Mouse (Mus musculus) MEL (cell line): Measurements from ENCODE around the gene Msmo1. TPM values are rescaled to one million over a fixed set of nuclear protein-coding genes. Genes with fewer than 3 reads are reported as not detected.

Source experiments
- DNase-seq: peaks from one replicate; pipeline ENCODE4 v3.0.0; 2011; ENCODE audit warnings: low read depth, low spot score
- H3K27ac ChIP-seq: 2 replicates; pipeline ENCODE4 v1.5.1; 2012; ENCODE audit warnings: low read depth, mild to moderate bottlenecking, control low read depth, low read length, moderate library complexity; ENCODE audit not compliant: control insufficient read depth
- H3K27me3 ChIP-seq, 2 experiments: fragments of 150-350 bp in 1 of 2; sonication (generic) in 1 of 2; 2 replicates each; pipeline ENCODE4 v1.6.1; 2012; ENCODE audit warnings: low read length in 2 of 2, mild to moderate bottlenecking in 2 of 2, improper control_type of control experiment in 1 of 2, moderate library complexity in 1 of 2; ENCODE audit not compliant: insufficient read depth in 2 of 2, control insufficient read depth in 1 of 2
- H3K36me3 ChIP-seq, 2 experiments: 2 replicates each; pipeline ENCODE4 v1.6.1; 2012 to 2014; ENCODE audit warnings: low read length in 2 of 2, improper control_type of control experiment in 1 of 2, inconsistent platforms in 1 of 2, mild to moderate bottlenecking in 1 of 2; ENCODE audit not compliant: insufficient read depth in 2 of 2, control insufficient read depth in 1 of 2
- H3K4me1 ChIP-seq, 2 experiments: fragments of 150-350 bp in 1 of 2; sonication (generic) in 1 of 2; 2 replicates each; pipeline ENCODE4 v1.6.1; 2012; ENCODE audit warnings: low read length in 2 of 2, improper control_type of control experiment in 1 of 2, mild to moderate bottlenecking in 1 of 2; ENCODE audit not compliant: insufficient read depth in 2 of 2, control insufficient read depth in 1 of 2
- H3K4me3 ChIP-seq, 2 experiments: fragments of 150-350 bp in 1 of 2; sonication (generic) in 1 of 2; 2 replicates each; pipeline ENCODE4 v1.5.1; 2012; ENCODE audit warnings: low read depth in 2 of 2, low read length in 2 of 2, mild to moderate bottlenecking in 2 of 2, moderate library complexity in 2 of 2, control low read depth in 1 of 2, improper control_type of control experiment in 1 of 2; ENCODE audit not compliant: control insufficient read depth in 1 of 2, insufficient read depth in 1 of 2
- H3K79me2 ChIP-seq: 2 replicates; pipeline ENCODE4 v1.6.1; 2012; ENCODE audit warnings: mild to moderate bottlenecking, low read length, moderate library complexity; ENCODE audit not compliant: control insufficient read depth, poor library complexity, insufficient read depth
- H3K9ac ChIP-seq: 2 replicates; pipeline ENCODE4 v1.6.1; 2012; ENCODE audit warnings: low read depth, mild to moderate bottlenecking, control low read depth, low read length, moderate library complexity; ENCODE audit not compliant: control insufficient read depth, poor library complexity, severe bottlenecking
- H3K9me3 ChIP-seq: fragments of 150-350 bp; sonication (generic); replicated peaks from 2 replicates; pipeline ENCODE4 v1.6.1; 2012; ENCODE audit warnings: mild to moderate bottlenecking, low read length, improper control_type of control experiment, moderate library complexity; ENCODE audit not compliant: insufficient read depth
- BHLHE40 ChIP-seq: IDR thresholded peaks from 2 replicates; pipeline ENCODE4 v1.6.1; 2012; ENCODE audit warnings: low read depth, mild to moderate bottlenecking, inconsistent platforms, low read length, improper control_type of control experiment, borderline replicate concordance
- CHD1 ChIP-seq: IDR thresholded peaks from 2 replicates; pipeline ENCODE4 v1.6.1; 2012; ENCODE audit warnings: low read depth, mild to moderate bottlenecking, inconsistent platforms, low read length, improper control_type of control experiment
- CHD2 ChIP-seq: IDR thresholded peaks from 2 replicates; pipeline ENCODE4 v1.6.1; 2011; ENCODE audit warnings: low read length, improper control_type of control experiment
- CTCF ChIP-seq, 3 experiments: IDR thresholded peaks in 2 of 3; conservative IDR thresholded peaks in 1 of 3; 2 replicates each; pipeline ENCODE4 v1.5.1; 2011 to 2012; ENCODE audit warnings: low read length in 3 of 3, low read depth in 2 of 3, mild to moderate bottlenecking in 2 of 3, improper control_type of control experiment in 1 of 3, inconsistent platforms in 1 of 3, mixed read lengths in 1 of 3, moderate library complexity in 1 of 3; ENCODE audit not compliant: control insufficient read depth in 1 of 3, insufficient read depth in 1 of 3, poor library complexity in 1 of 3, severe bottlenecking in 1 of 3
- ELF1 ChIP-seq: IDR thresholded peaks from 2 replicates; pipeline ENCODE4 v1.6.1; 2014; ENCODE audit warnings: low read depth, mild to moderate bottlenecking, inconsistent platforms, low read length, improper control_type of control experiment, moderate library complexity
- EP300 ChIP-seq, 2 experiments: IDR thresholded peaks; 2 replicates each; pipeline ENCODE4 v1.6.1; 2011; ENCODE audit warnings: improper control_type of control experiment in 2 of 2, low read length in 2 of 2, low read depth in 1 of 2, mild to moderate bottlenecking in 1 of 2
- ETS1 ChIP-seq: IDR thresholded peaks from 2 replicates; pipeline ENCODE4 v1.6.1; 2012; ENCODE audit warnings: low read depth, mild to moderate bottlenecking, inconsistent platforms, low read length, improper control_type of control experiment, moderate library complexity
- HCFC1 ChIP-seq: IDR thresholded peaks from 2 replicates; pipeline ENCODE4 v1.6.1; 2012; ENCODE audit warnings: low read depth, mild to moderate bottlenecking, inconsistent platforms, low read length, improper control_type of control experiment, moderate library complexity
- JUND ChIP-seq: IDR thresholded peaks from 2 replicates; pipeline ENCODE4 v1.6.1; 2011; ENCODE audit warnings: low read depth, mild to moderate bottlenecking, improper control_type of control experiment, low read length
- MAX ChIP-seq: IDR thresholded peaks from 2 replicates; pipeline ENCODE4 v1.6.1; 2011; ENCODE audit warnings: low read length, improper control_type of control experiment
- MAZ ChIP-seq: IDR thresholded peaks from 2 replicates; pipeline ENCODE4 v1.6.1; 2012; ENCODE audit warnings: low read depth, mild to moderate bottlenecking, inconsistent platforms, low read length, improper control_type of control experiment
- MEF2A ChIP-seq: IDR thresholded peaks from 2 replicates; pipeline ENCODE4 v1.6.1; 2014; ENCODE audit warnings: low read depth, mild to moderate bottlenecking, inconsistent platforms, low read length, improper control_type of control experiment; ENCODE audit not compliant: poor library complexity, insufficient replicate concordance, severe bottlenecking; ENCODE audit errors: extremely low read depth
- POLR2A ChIP-seq, 2 experiments: IDR thresholded peaks; 2 replicates each; pipeline ENCODE4 v1.6.1; 2011 to 2012; ENCODE audit warnings: low read length in 2 of 2, mild to moderate bottlenecking in 2 of 2, control low read depth in 1 of 2, improper control_type of control experiment in 1 of 2, low read depth in 1 of 2, moderate library complexity in 1 of 2; ENCODE audit not compliant: control insufficient read depth in 1 of 2, insufficient read depth in 1 of 2, poor library complexity in 1 of 2
- POLR2AphosphoS2 ChIP-seq: IDR thresholded peaks from 2 replicates; pipeline ENCODE4 v1.6.1; 2011; ENCODE audit warnings: low read length, improper control_type of control experiment
- TBP ChIP-seq: IDR thresholded peaks from 2 replicates; pipeline ENCODE4 v1.8.0; 2011; ENCODE audit warnings: low read depth, low read length, improper control_type of control experiment
- TCF12 ChIP-seq: IDR thresholded peaks from 2 replicates; pipeline ENCODE4 v1.6.1; 2014; ENCODE audit warnings: low read depth, mild to moderate bottlenecking, inconsistent platforms, low read length, improper control_type of control experiment, moderate library complexity
- UBTF ChIP-seq: IDR thresholded peaks from 2 replicates; pipeline ENCODE4 v1.6.1; 2012; ENCODE audit warnings: low read depth, mild to moderate bottlenecking, inconsistent platforms, low read length, improper control_type of control experiment, moderate library complexity, borderline replicate concordance; ENCODE audit not compliant: insufficient read depth
- USF1 ChIP-seq: IDR thresholded peaks from 2 replicates; pipeline ENCODE4 v1.6.1; 2014; ENCODE audit warnings: low read depth, mild to moderate bottlenecking, inconsistent platforms, low read length, improper control_type of control experiment, moderate library complexity
- USF2 ChIP-seq, 2 experiments: IDR thresholded peaks; 2 replicates each; pipeline ENCODE4 v1.6.1; 2011 to 2012; ENCODE audit warnings: improper control_type of control experiment in 2 of 2, low read length in 2 of 2, borderline replicate concordance in 1 of 2, inconsistent platforms in 1 of 2, low read depth in 1 of 2, mild to moderate bottlenecking in 1 of 2; ENCODE audit not compliant: insufficient read depth in 1 of 2
- ZC3H11A ChIP-seq: IDR thresholded peaks from 2 replicates; pipeline ENCODE4 v1.6.1; 2012; ENCODE audit warnings: low read depth, mild to moderate bottlenecking, inconsistent platforms, low read length, improper control_type of control experiment
- ZKSCAN1 ChIP-seq: IDR thresholded peaks from 2 replicates; pipeline ENCODE4 v1.6.1; 2012; ENCODE audit warnings: low read depth, mild to moderate bottlenecking, inconsistent platforms, low read length, improper control_type of control experiment, moderate library complexity
- ZMIZ1 ChIP-seq: IDR thresholded peaks from 2 replicates; pipeline ENCODE4 v1.6.1; 2012; ENCODE audit warnings: low read depth, mild to moderate bottlenecking, inconsistent platforms, low read length, improper control_type of control experiment, moderate library complexity
- ZNF384 ChIP-seq: IDR thresholded peaks from 2 replicates; pipeline ENCODE4 v1.6.1; 2012; ENCODE audit warnings: low read depth, mild to moderate bottlenecking, inconsistent platforms, low read length, improper control_type of control experiment
- polyA plus RNA-seq, 2 experiments: library from polyadenylated mRNA; stranded (reverse) in 1 of 2; unstranded in 1 of 2; fragments of >175 nt in 1 of 2; fragments of >200 nt in 1 of 2; gene quantifications; 2 replicates each; pipeline versions ENCODE4 v1.2.1 to v1.2.4; 2012; ENCODE audit warnings: low replicate concordance in 2 of 2, low read depth in 1 of 2; ENCODE audit not compliant: insufficient read length in 2 of 2, insufficient read depth in 1 of 2, missing spikeins in 1 of 2
- total RNA-seq: library from RNA; depleted of rRNA; stranded (reverse); fragments of 300-350 nt; gene quantifications from 2 replicates; pipeline ENCODE4 v1.2.3, GENCODE M21; 2012

Msmo1 gene
- total and polyA plus RNA-seq, 3 experiments: 13.8 to 22.1 TPM; not detected in 1

- H3K27ac ChIP-seq: no peak overlapping the region
- peaks cover 0 to 3% of the 10 kb centered on the region in 2 experiments; a peak in 1 of 4 replicates for H3K36me3 ChIP-seq
- peaks cover 5% of the 10 kb centered on the region for H3K79me2 ChIP-seq
- TF ChIP-seq ZC3H11A (no peak), MEF2A (no peak), ZNF384 (no peak), JUND (no peak), BHLHE40 (no peak), HCFC1 (no peak), POLR2AphosphoS2 (no peak), UBTF (no peak), USF1 (no peak), USF2 (IDR thresholded peaks at IDR 0.05; ENCODE audit: borderline replicate concordance in 1 of 2, insufficient read depth in 1 of 2, low read depth in 1 of 2, low read length in 2 of 2) (no peak), MAZ (no peak), MAX (no peak), ETS1 (no peak), TBP (no peak), TCF12 (no peak), ELF1 (no peak), POLR2A (IDR thresholded peaks at IDR 0.05; ENCODE audit: control insufficient read depth in 1 of 2, insufficient read depth in 1 of 2, low read depth in 1 of 2, low read length in 2 of 2, poor library complexity in 1 of 2) (no peak), ZKSCAN1 (no peak), CHD2 (no peak), CTCF (IDR thresholded peaks at IDR 0.05 in 2 of 3, conservative IDR thresholded peaks at IDR 0.05 in 1 of 3; ENCODE audit: control insufficient read depth in 1 of 3, insufficient read depth in 1 of 3, low read depth in 2 of 3, low read length in 3 of 3, poor library complexity in 1 of 3, severe bottlenecking in 1 of 3) (no peak)
- H3K4me3 ChIP-seq: no peak overlapping the region
- peaks cover 0 to 18% of the 10 kb centered on the region in 2 experiments; a peak in 3 of 4 replicates for H3K4me1 ChIP-seq
- no peaks in the 10 kb centered on the region for H3K9me3 ChIP-seq
- H3K27me3 ChIP-seq: no peaks in the 10 kb centered on the region
- no peak overlapping the region for H3K9ac ChIP-seq
- DNase-seq: peak; percentile 6
These were observed 1.6 kb upstream of the Msmo1 start for GRCm38 (mm10) chr8:64735161-64735560.

GRCm38 (mm10) chr8:64732596-64732995, 996 bp downstream of the Msmo1 start:
- peaks cover 0 to 18% of the 10 kb centered on the region in 2 experiments; a peak in 3 of 4 replicates for H3K4me1 ChIP-seq
- no peaks in the 10 kb centered on the region for H3K27me3 ChIP-seq
- peak overlapping the region; percentile 78 to 86 for H3K4me3 ChIP-seq

More at GRCm38 (mm10) chr8:64732596-64732995, 996 bp downstream of the Msmo1 start:
- DNase-seq: peak; percentile 19
- no peak overlapping the region for H3K27ac ChIP-seq
- H3K9me3 ChIP-seq: no peaks in the 10 kb centered on the region
- no peak for TF ChIP-seq UBTF
- no peak for TF ChIP-seq EP300 (IDR thresholded peaks at IDR 0.05; ENCODE audit: low read depth in 1 of 2, low read length in 2 of 2)
- TF ChIP-seq USF2 (IDR thresholded peaks at IDR 0.05; ENCODE audit: borderline replicate concordance in 1 of 2, insufficient read depth in 1 of 2, low read depth in 1 of 2, low read length in 2 of 2): no peak
- no peak for TF ChIP-seq ZMIZ1
- no peak for TF ChIP-seq TBP
- no peak for TF ChIP-seq CHD1
- peak overlapping the region; percentile 69 for H3K9ac ChIP-seq
- H3K79me2 ChIP-seq: peaks cover 5% of the 10 kb centered on the region
- H3K36me3 ChIP-seq: peaks cover 0 to 3% of the 10 kb centered on the region in 2 experiments; a peak in 1 of 4 replicates
